Mouse (Mus musculus) retina, postnatal 1 day (tissue): Measurements from ENCODE around the gene Ptgis.

ENCODE experiments used
- DNase-seq: peaks from one replicate; pipeline ENCODE4 v3.0.0-alpha.2; 2012

Ptgis gene

GRCm38 (mm10) chr2:167240008-167240964, at the start of gene Ptgis:
Ptgis (minus strand) TSS chr2:167240604.
- peak; percentile 51 for DNase-seq

GRCm38 (mm10) chr2:167281461-167281860, 41.1 kb upstream of the Ptgis start:
- DNase-seq: no peak

- DNase-seq: no peak
Measured at GRCm38 (mm10) chr2:167280986-167281310, 40.5 kb upstream of the Ptgis start.

GRCm38 (mm10) chr2:167280090-167280985, 39.9 kb upstream of the Ptgis start:
- DNase-seq: peak; percentile 88

- DNase-seq: peak; percentile 64
Measured at GRCm38 (mm10) chr2:167278751-167279526, 38.5 kb upstream of the Ptgis start.

- no peak for DNase-seq
Measured at GRCm38 (mm10) chr2:167278011-167278410, 37.6 kb upstream of the Ptgis start.

- DNase-seq: peak; percentile 86
Measured at GRCm38 (mm10) chr2:167277026-167277425, 36.6 kb upstream of the Ptgis start.

- DNase-seq: no peak
Measured at GRCm38 (mm10) chr2:167275856-167276255, 35.5 kb upstream of the Ptgis start.

GRCm38 (mm10) chr2:167274713-167275465, 34.5 kb upstream of the Ptgis start:
- no peak for DNase-seq

- no peak for DNase-seq
Measured at GRCm38 (mm10) chr2:167273206-167273740, 32.9 kb upstream of the Ptgis start.

- DNase-seq: no peak
Measured at GRCm38 (mm10) chr2:167272706-167273105, 32.3 kb upstream of the Ptgis start.

- no peak for DNase-seq
Measured at GRCm38 (mm10) chr2:167271121-167271521, 30.7 kb upstream of the Ptgis start.

- no peak for DNase-seq
Measured at GRCm38 (mm10) chr2:167270496-167270895, 30.1 kb upstream of the Ptgis start.

GRCm38 (mm10) chr2:167268721-167269120, 28.3 kb upstream of the Ptgis start:
- DNase-seq: no peak

- DNase-seq: no peak
Measured at GRCm38 (mm10) chr2:167268411-167268690, 27.9 kb upstream of the Ptgis start.

GRCm38 (mm10) chr2:167267531-167268410, 27.4 kb upstream of the Ptgis start:
- no peak for DNase-seq

GRCm38 (mm10) chr2:167266231-167266630, 25.8 kb upstream of the Ptgis start:
- no peak for DNase-seq

GRCm38 (mm10) chr2:167265806-167266205, 25.4 kb upstream of the Ptgis start:
- DNase-seq: no peak

- DNase-seq: no peak
Measured at GRCm38 (mm10) chr2:167265021-167265420, 24.6 kb upstream of the Ptgis start.

GRCm38 (mm10) chr2:167263931-167264330, 23.5 kb upstream of the Ptgis start:
- no peak for DNase-seq
